Mouse (Mus musculus) heart, embryonic 12.5 days (tissue): ENCODE results near the gene Hibch. TPM values are rescaled to one million over a fixed set of nuclear protein-coding genes. Genes with fewer than 3 reads are reported as not detected.
A peak's percentile ranks its signal among the peaks of the same experiment; 100 is the strongest.

Experiments
- ATAC-seq: fragments of 200-750 bp; cut with Nextera tagmentation; 2 replicates; pipeline ENCODE4 v1.8.0; 2017; ENCODE audit warnings: moderate TSS enrichment, moderate library complexity; ENCODE audit not compliant: insufficient number of reproducible peaks, low FRiP score
- H3K27ac ChIP-seq: fragments of 300-500 bp; sonication (generic); 2 replicates; pipeline ENCODE4 v1.5.1; 2016; ENCODE audit warnings: mild to moderate bottlenecking, moderate library complexity; ENCODE audit not compliant: poor library complexity, severe bottlenecking
- H3K27me3 ChIP-seq: fragments of 300-500 bp; sonication (generic); replicated peaks from 2 replicates; pipeline ENCODE4 v1.6.1; 2016; ENCODE audit warnings: mild to moderate bottlenecking, moderate library complexity
- H3K36me3 ChIP-seq: fragments of 300-500 bp; sonication (generic); 2 replicates; pipeline ENCODE4 v1.6.1; 2016; ENCODE audit warnings: mild to moderate bottlenecking, moderate library complexity
- H3K4me1 ChIP-seq: fragments of 300-500 bp; sonication (generic); replicated peaks from 2 replicates; pipeline ENCODE4 v1.6.1; 2016; ENCODE audit warnings: mild to moderate bottlenecking
- H3K4me2 ChIP-seq: fragments of 300-500 bp; sonication (generic); 2 replicates; pipeline ENCODE4 v1.6.1; 2016; ENCODE audit warnings: mild to moderate bottlenecking, moderate library complexity
- H3K4me3 ChIP-seq: fragments of 300-500 bp; sonication (generic); 2 replicates; pipeline ENCODE4 v1.5.1; 2016; ENCODE audit warnings: mild to moderate bottlenecking
- H3K9ac ChIP-seq: fragments of 300-500 bp; sonication (generic); 2 replicates; pipeline ENCODE4 v1.6.1; 2016; ENCODE audit warnings: mild to moderate bottlenecking, moderate library complexity
- H3K9me3 ChIP-seq: fragments of 300-500 bp; sonication (generic); replicated peaks from 2 replicates; pipeline ENCODE4 v1.6.1; 2016; ENCODE audit warnings: mild to moderate bottlenecking, moderate library complexity
- WGBS: fragments of 180-500 bp; shearing (Covaris S2); methylation state at CpG from one replicate; pipeline ENCODE4 v1.1.7; 2016; 5-methylcytosine and 5-hydroxymethylcytosine counted together
- polyA plus RNA-seq: library from polyadenylated mRNA; unstranded; fragments of >200 nt; fragmentation: Nextera tagmentation; extraction: Ambion mirVana; gene quantifications from 2 replicates; pipeline ENCODE4 v1.2.1, GENCODE M21; 2016

The Hibch gene
- polyA plus RNA-seq, 1 experiment from 2014 or later, result 28.2 TPM

DNA sequence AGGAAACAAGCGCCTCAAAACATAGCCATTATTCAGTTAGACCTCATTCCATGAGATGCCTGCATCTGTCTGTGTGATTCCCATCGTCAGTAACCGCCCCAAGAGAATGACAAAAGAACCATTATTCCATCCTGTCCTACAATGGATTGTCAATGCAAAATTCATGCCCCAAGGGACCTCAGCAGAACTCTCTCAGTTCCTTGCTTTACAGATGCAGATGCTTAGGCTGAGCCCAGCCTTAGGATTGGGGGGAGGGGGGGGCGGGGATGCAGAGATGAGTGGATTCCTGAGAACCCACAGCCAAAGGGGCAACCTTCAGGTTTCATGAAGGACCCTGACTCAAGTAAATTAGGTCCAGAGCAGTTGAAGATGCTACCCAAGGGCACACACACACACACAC is 108.8 kb downstream of the Hibch start:
- no peak overlapping the region for H3K4me3 ChIP-seq
- H3K4me2 ChIP-seq, result peak overlapping the region; percentile 98
- peaks cover 6% of the 10 kb centered on the region; the same call in 1 of the 2 replicates for H3K4me1 ChIP-seq
- H3K9me3 ChIP-seq, result no peaks in the 10 kb centered on the region
- H3K36me3 ChIP-seq, result no peaks in the 10 kb centered on the region
- no peak overlapping the region for H3K27ac ChIP-seq
- WGBS, result 27% methylated on average over 4 of the region's 4 CpGs
- ATAC-seq, result no peak
- H3K27me3 ChIP-seq, result peaks cover 13% of the 10 kb centered on the region; the same call in 1 of the 2 replicates
- H3K9ac ChIP-seq, result no peak overlapping the region

GRCm38 (mm10) chr1:52954456-52954855 is 109.7 kb downstream of the Hibch start:
- H3K4me2 ChIP-seq, result no peak overlapping the region
- no peaks in the 10 kb centered on the region for H3K36me3 ChIP-seq
- H3K4me1 ChIP-seq, result peaks cover 6% of the 10 kb centered on the region; the same call in 1 of the 2 replicates
- H3K27me3 ChIP-seq, result peaks cover 13% of the 10 kb centered on the region; the same call in 1 of the 2 replicates
- H3K9me3 ChIP-seq, result no peaks in the 10 kb centered on the region
- no peak overlapping the region for H3K9ac ChIP-seq
- WGBS, result 80% methylated on average over 2 of the region's 2 CpGs
- no peak for ATAC-seq
- H3K27ac ChIP-seq, result no peak overlapping the region
- no peak overlapping the region for H3K4me3 ChIP-seq

DNA sequence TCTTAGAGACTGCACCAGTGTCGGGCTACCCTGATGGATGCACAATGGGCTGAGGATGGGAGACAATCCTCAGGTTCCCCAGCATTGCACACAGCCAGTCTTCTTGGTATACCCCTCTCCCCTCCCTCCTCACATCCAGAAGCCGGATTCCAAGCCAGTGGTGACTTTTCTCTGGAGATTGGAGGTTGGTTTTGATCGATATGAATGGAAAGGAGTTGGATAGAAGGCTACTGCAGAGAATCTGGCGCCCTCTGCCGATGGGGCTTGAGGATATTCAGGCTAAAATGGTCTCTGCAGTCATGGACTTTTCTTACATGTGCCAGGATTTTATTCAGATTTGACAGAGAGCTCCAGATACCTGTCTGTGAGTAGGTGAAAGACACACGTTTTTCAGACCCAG is 110.4 kb downstream of the Hibch start:
- Histone ChIP-seq H3K4me3 (no peak overlapping the region), H3K9ac (no peak overlapping the region), H3K36me3 (no peaks in the 10 kb centered on the region), H3K9me3 (no peaks in the 10 kb centered on the region), H3K4me1 (peaks cover 6% of the 10 kb centered on the region; the same call in 1 of the 2 replicates), H3K27me3 (peaks cover 13% of the 10 kb centered on the region; the same call in 1 of the 2 replicates), H3K27ac (no peak overlapping the region), H3K4me2 (no peak overlapping the region)
- WGBS, result 33% methylated on average over 6 of the region's 6 CpGs
- no peak for ATAC-seq

- Histone ChIP-seq H3K27me3 (peaks cover 13% of the 10 kb centered on the region; the same call in 1 of the 2 replicates), H3K36me3 (no peaks in the 10 kb centered on the region), H3K4me2 (no peak overlapping the region), H3K9me3 (no peaks in the 10 kb centered on the region), H3K27ac (no peak overlapping the region), H3K4me3 (no peak overlapping the region), H3K9ac (no peak overlapping the region), H3K4me1 (peaks cover 6% of the 10 kb centered on the region; the same call in 1 of the 2 replicates)
- 69% methylated on average over 4 of the region's 4 CpGs for WGBS
- ATAC-seq, result no peak
These were observed 112.0 kb downstream of the Hibch start for GRCm38 (mm10) chr1:52956746-52957145.

- H3K4me1 ChIP-seq, result no peaks in the 10 kb centered on the region
- H3K36me3 ChIP-seq, result no peaks in the 10 kb centered on the region
- no peaks in the 10 kb centered on the region for H3K27me3 ChIP-seq
- H3K27ac ChIP-seq, result no peak overlapping the region
- no peak overlapping the region for H3K4me3 ChIP-seq
- no peak overlapping the region for H3K9ac ChIP-seq
- H3K9me3 ChIP-seq, result no peaks in the 10 kb centered on the region
- WGBS, result 59% methylated on average over 6 of the region's 6 CpGs
- no peak overlapping the region for H3K4me2 ChIP-seq
- ATAC-seq, result no peak
These were observed 115.5 kb downstream of the Hibch start for GRCm38 (mm10) chr1:52960191-52960590.

GRCm38 (mm10) chr1:52963097-52963496 is 118.4 kb downstream of the Hibch start:
- no peak for ATAC-seq
- H3K9ac ChIP-seq, result no peak overlapping the region
- no peaks in the 10 kb centered on the region for H3K4me1 ChIP-seq
- 74% methylated on average over 2 of the region's 2 CpGs for WGBS
- H3K4me2 ChIP-seq, result no peak overlapping the region
- no peaks in the 10 kb centered on the region for H3K36me3 ChIP-seq
- no peaks in the 10 kb centered on the region for H3K9me3 ChIP-seq
- no peaks in the 10 kb centered on the region for H3K27me3 ChIP-seq
- H3K4me3 ChIP-seq, result no peak overlapping the region
- no peak overlapping the region for H3K27ac ChIP-seq

- Histone ChIP-seq H3K4me3 (no peak overlapping the region), H3K9ac (no peak overlapping the region), H3K4me2 (no peak overlapping the region), H3K27me3 (no peaks in the 10 kb centered on the region), H3K36me3 (no peaks in the 10 kb centered on the region), H3K4me1 (no peaks in the 10 kb centered on the region), H3K9me3 (no peaks in the 10 kb centered on the region), H3K27ac (no peak overlapping the region)
- no peak for ATAC-seq
- WGBS, result 67% methylated on average over 8 of the region's 8 CpGs
These were observed 119.9 kb downstream of the Hibch start for GRCm38 (mm10) chr1:52964581-52964980.

Other genes with a start within 250 kb of the Hibch start
- gene Nemp2, start 214.2 kb upstream of the Hibch start, polyA plus RNA-seq, result 6.7 and 7.8 TPM in 2 replicates
- 4.3 and 5.4 TPM in 2 replicates for gene Mfsd6, start 117.5 kb upstream of the Hibch start, polyA plus RNA-seq
- gene Inpp1, start 27.2 kb upstream of the Hibch start, polyA plus RNA-seq, result 17.1 and 17.7 TPM in 2 replicates
- gene 1700019D03Rik, start 175.2 kb downstream of the Hibch start, polyA plus RNA-seq, result 0.92 TPM in 2 replicates
- gene Mstn, start 216.7 kb downstream of the Hibch start, polyA plus RNA-seq, result 13.0 and 13.1 TPM in 2 replicates